Mouse (Mus musculus) heart, embryonic 16.5 days (tissue): ENCODE measurements around the gene Myct1. TPM values are rescaled to one million over a fixed set of nuclear protein-coding genes. Genes with fewer than 3 reads are reported as not detected.
A peak's percentile ranks its signal among the peaks of the same experiment; 100 is the strongest.

ENCODE experiments used
- ATAC-seq: fragments of 200-750 bp; cut with Nextera tagmentation; replicated peaks from 2 replicates; pipeline ENCODE4 v1.8.0; 2017; ENCODE audit warnings: moderate number of reproducible peaks; ENCODE audit not compliant: insufficient read depth, low FRiP score; ENCODE audit errors: extremely low read depth
- H3K27ac ChIP-seq: fragments of 300-500 bp; sonication (generic); 2 replicates; pipeline ENCODE4 v1.5.1; 2014; ENCODE audit warnings: mild to moderate bottlenecking, low read length, control low read depth, moderate library complexity
- H3K27me3 ChIP-seq: fragments of 300-500 bp; sonication (generic); 2 replicates; pipeline ENCODE4 v1.6.1; 2014; ENCODE audit warnings: low read length, mixed read lengths; ENCODE audit not compliant: control insufficient read depth, insufficient read depth
- H3K36me3 ChIP-seq: fragments of 300-500 bp; sonication (generic); 2 replicates; pipeline ENCODE4 v1.6.1; 2014; ENCODE audit not compliant: control insufficient read depth, insufficient read depth
- H3K4me1 ChIP-seq: fragments of 300-500 bp; sonication (generic); 2 replicates; pipeline ENCODE4 v1.6.1; 2014; ENCODE audit warnings: low read length, mixed read lengths; ENCODE audit not compliant: control insufficient read depth, insufficient read depth
- H3K4me2 ChIP-seq: fragments of 300-500 bp; sonication (generic); 2 replicates; pipeline ENCODE4 v1.6.1; 2014; ENCODE audit warnings: low read depth, mild to moderate bottlenecking, control low read depth, low read length
- H3K4me3 ChIP-seq: fragments of 300-500 bp; sonication (generic); 2 replicates; pipeline ENCODE4 v1.5.1; 2014; ENCODE audit warnings: mild to moderate bottlenecking, control low read depth, low read length
- H3K9ac ChIP-seq: fragments of 300-500 bp; sonication (generic); 2 replicates; pipeline ENCODE4 v1.6.1; 2014; ENCODE audit warnings: low read length, control low read depth
- H3K9me3 ChIP-seq: fragments of 300-500 bp; sonication (generic); replicated peaks from 2 replicates; pipeline ENCODE4 v1.6.1; 2016; ENCODE audit warnings: low read length; ENCODE audit not compliant: control insufficient read depth
- WGBS: fragments of 180-500 bp; shearing (Covaris S2); extraction: QIAGEN DNeasy Blood & Tissue Kit; methylation state at CpG from one replicate; pipeline ENCODE4 v1.1.7; 2014; 5-methylcytosine and 5-hydroxymethylcytosine counted together
- polyA plus RNA-seq: library from polyadenylated mRNA; unstranded; fragments of >200 nt; fragmentation: Nextera tagmentation; extraction: Ambion mirVana; gene quantifications from 2 replicates; pipeline ENCODE4 v1.2.1, GENCODE M21; 2015

The Myct1 gene
- polyA plus RNA-seq, 1 experiment from 2014 or later: 6.7 TPM

- WGBS: 30% methylated on average over 6 of the region's 6 CpGs
- Histone ChIP-seq H3K9me3 (no peaks in the 10 kb centered on the region), H3K4me1 (no peaks in the 10 kb centered on the region; the same call in 1 of the 2 replicates), H3K4me2 (peak overlapping the region; percentile 39), H3K27ac (no peak overlapping the region), H3K27me3 (no peaks in the 10 kb centered on the region), H3K4me3 (no peak overlapping the region), H3K9ac (no peak overlapping the region), H3K36me3 (no peaks in the 10 kb centered on the region)
- no peak for ATAC-seq
Measured at GRCm38 (mm10) chr10:5596559-5596958, 3.0 kb downstream of the Myct1 start.

- H3K9me3 ChIP-seq: no peaks in the 10 kb centered on the region
- no peak overlapping the region for H3K27ac ChIP-seq
- no peak overlapping the region for H3K9ac ChIP-seq
- no peak overlapping the region for H3K4me3 ChIP-seq
- H3K4me2 ChIP-seq: no peak overlapping the region
- ATAC-seq: no peak; the same call in 1 of the 2 replicates
- no peaks in the 10 kb centered on the region for H3K36me3 ChIP-seq
- H3K4me1 ChIP-seq: no peaks in the 10 kb centered on the region
- WGBS: 19% methylated on average over 7 of the region's 7 CpGs
- H3K27me3 ChIP-seq: no peaks in the 10 kb centered on the region
Measured at GRCm38 (mm10) chr10:5600123-5600522, 6.5 kb downstream of the Myct1 start.

- Histone ChIP-seq H3K27ac (no peak overlapping the region), H3K9me3 (no peaks in the 10 kb centered on the region), H3K9ac (no peak overlapping the region), H3K4me1 (no peaks in the 10 kb centered on the region), H3K27me3 (no peaks in the 10 kb centered on the region), H3K4me2 (no peak overlapping the region), H3K4me3 (no peak overlapping the region), H3K36me3 (no peaks in the 10 kb centered on the region)
- WGBS: 51% methylated on average over 10 of the region's 10 CpGs
- no peak for ATAC-seq
Measured at GRCm38 (mm10) chr10:5603512-5603911, 9.9 kb downstream of the Myct1 start.

- H3K27ac ChIP-seq: no peak overlapping the region
- 79% methylated on average over 13 of the region's 13 CpGs for WGBS
- H3K4me2 ChIP-seq: no peak overlapping the region
- H3K4me3 ChIP-seq: no peak overlapping the region
- no peaks in the 10 kb centered on the region for H3K9me3 ChIP-seq
- no peak overlapping the region for H3K9ac ChIP-seq
- H3K27me3 ChIP-seq: no peaks in the 10 kb centered on the region
- no peaks in the 10 kb centered on the region for H3K36me3 ChIP-seq
- H3K4me1 ChIP-seq: no peaks in the 10 kb centered on the region
- ATAC-seq: no peak
Measured at GRCm38 (mm10) chr10:5604371-5604770, 10.8 kb downstream of the Myct1 start.

GRCm38 (mm10) chr10:5608874-5609273, 15.3 kb downstream of the Myct1 start:
- WGBS: 75% methylated on average over 3 of the region's 3 CpGs
- Histone ChIP-seq H3K4me1 (no peaks in the 10 kb centered on the region), H3K4me2 (no peak overlapping the region), H3K36me3 (no peaks in the 10 kb centered on the region), H3K9ac (no peak overlapping the region), H3K27ac (no peak overlapping the region), H3K27me3 (no peaks in the 10 kb centered on the region), H3K9me3 (no peaks in the 10 kb centered on the region), H3K4me3 (no peak overlapping the region)
- no peak for ATAC-seq

- no peaks in the 10 kb centered on the region for H3K27me3 ChIP-seq
- no peak overlapping the region for H3K27ac ChIP-seq
- no peaks in the 10 kb centered on the region for H3K9me3 ChIP-seq
- H3K4me2 ChIP-seq: no peak overlapping the region
- no peak for ATAC-seq
- no peak overlapping the region for H3K4me3 ChIP-seq
- H3K36me3 ChIP-seq: no peaks in the 10 kb centered on the region
- no peak overlapping the region for H3K9ac ChIP-seq
- no peaks in the 10 kb centered on the region for H3K4me1 ChIP-seq
- 75% methylated on average over 13 of the region's 13 CpGs for WGBS
Measured at GRCm38 (mm10) chr10:5615186-5616040, 21.8 kb downstream of the Myct1 start.

- Histone ChIP-seq H3K27ac (no peak overlapping the region), H3K36me3 (no peaks in the 10 kb centered on the region), H3K9me3 (no peaks in the 10 kb centered on the region; the same call in 1 of the 2 replicates), H3K27me3 (no peaks in the 10 kb centered on the region), H3K4me1 (peaks cover 6% of the 10 kb centered on the region; the same call in 1 of the 2 replicates), H3K4me3 (no peak overlapping the region), H3K9ac (no peak overlapping the region), H3K4me2 (no peak overlapping the region)
- 0 out of 2 replicates have a peak, but pooled peaks have one; percentile 37 for ATAC-seq
- 24% methylated on average over 5 of the region's 5 CpGs for WGBS
Measured at GRCm38 (mm10) chr10:5626268-5626667, 32.7 kb downstream of the Myct1 start.

GRCm38 (mm10) chr10:5633672-5634200, 40.2 kb downstream of the Myct1 start:
- Histone ChIP-seq H3K9ac (no peak overlapping the region), H3K27ac (no peak overlapping the region), H3K4me3 (no peak overlapping the region), H3K36me3 (no peaks in the 10 kb centered on the region), H3K9me3 (no peaks in the 10 kb centered on the region; the same call in 1 of the 2 replicates), H3K27me3 (no peaks in the 10 kb centered on the region), H3K4me2 (no peak overlapping the region), H3K4me1 (no peaks in the 10 kb centered on the region)
- no peak for ATAC-seq
- 51% methylated on average over 4 of the region's 4 CpGs for WGBS

- no peaks in the 10 kb centered on the region for H3K27me3 ChIP-seq
- no peaks in the 10 kb centered on the region; the same call in 1 of the 2 replicates for H3K9me3 ChIP-seq
- no peak overlapping the region for H3K27ac ChIP-seq
- no peak for ATAC-seq
- 8% methylated on average over 1 of the region's 1 CpGs for WGBS
- no peaks in the 10 kb centered on the region for H3K36me3 ChIP-seq
- H3K4me2 ChIP-seq: no peak overlapping the region
- H3K4me1 ChIP-seq: no peaks in the 10 kb centered on the region
- H3K4me3 ChIP-seq: no peak overlapping the region
- no peak overlapping the region for H3K9ac ChIP-seq
Measured at GRCm38 (mm10) chr10:5634336-5634735, 40.8 kb downstream of the Myct1 start.
